Mouse (Mus musculus): ENCODE data around the gene Gprc5d. TPM values are rescaled to one million over a fixed set of nuclear protein-coding genes. Genes with fewer than 3 reads are reported as not detected.

Gene Gprc5d
- total and polyA plus RNA-seq, 2 experiments from 2014 or later = 0.19 TPM; not detected in 1

DNA sequence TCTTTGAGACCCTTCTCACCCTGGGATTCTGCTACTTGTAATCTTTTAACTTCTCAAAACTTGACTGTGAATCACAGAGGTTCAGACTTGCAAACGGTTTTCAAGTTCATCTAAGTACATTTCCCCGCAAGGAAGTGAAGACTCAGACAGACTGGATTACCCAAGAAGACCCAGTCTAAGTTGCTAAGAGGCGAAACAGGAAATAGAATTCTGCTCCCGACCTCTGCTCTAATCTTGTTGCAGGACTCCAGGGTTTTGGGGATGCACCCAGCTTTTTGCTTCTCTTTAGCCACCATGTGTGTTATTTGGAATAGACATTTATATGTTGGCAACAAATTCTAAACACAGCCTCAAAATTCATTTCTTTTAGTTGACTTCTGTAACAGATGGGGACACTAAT is 43.3 kb upstream of the Gprc5d start:
- H3K4me2 ChIP-seq (ENCODE audit: low read depth) = no peak overlapping the region
- DNase-seq (no peak), ATAC-seq (no peak)
- no peaks in the 10 kb centered on the region for H3K9me3 ChIP-seq (ENCODE audit: low read length)
- H3K4me3 ChIP-seq (ENCODE audit: low read depth, low read length) = no peak overlapping the region
- H3K4me1 ChIP-seq (ENCODE audit: insufficient read depth) = no peaks in the 10 kb centered on the region
- no peak overlapping the region for H3K9ac ChIP-seq
- no peaks in the 10 kb centered on the region for H3K36me3 ChIP-seq (ENCODE audit: insufficient read depth)
- no peaks in the 10 kb centered on the region for H3K27me3 ChIP-seq (ENCODE audit: insufficient read depth, low read length)
- 82% methylated on average over 4 of the region's 4 CpGs for WGBS
- no peak for TF ChIP-seq CTCF (IDR thresholded peaks at IDR 0.05; ENCODE audit: low read depth)
- no peak overlapping the region for H3K27ac ChIP-seq (ENCODE audit: low read depth, low read length)

DNA sequence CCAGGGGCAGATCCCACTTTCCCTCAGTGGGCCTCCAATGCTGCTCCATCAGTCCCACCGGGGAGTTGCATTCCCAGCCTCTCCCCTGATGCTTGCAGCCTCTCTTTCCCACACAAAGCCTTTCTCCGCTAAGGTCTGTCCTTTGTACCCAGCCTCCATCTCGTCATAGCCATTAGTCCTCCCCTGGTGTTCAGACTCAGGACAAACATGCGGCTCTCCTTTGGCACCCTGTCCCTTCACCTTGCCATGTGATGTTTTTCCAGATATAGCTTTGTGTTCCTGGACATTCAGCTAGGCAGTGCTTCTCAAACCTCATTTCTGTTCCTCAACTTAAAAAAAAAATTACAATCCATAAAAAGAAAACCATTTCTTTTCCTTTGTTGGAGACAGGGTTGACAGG is 40.4 kb upstream of the Gprc5d start:
- Histone ChIP-seq H3K4me3 (ENCODE audit: low read depth, low read length) (no peak overlapping the region), H3K9ac (no peak overlapping the region), H3K27me3 (ENCODE audit: insufficient read depth, low read length) (no peaks in the 10 kb centered on the region), H3K4me2 (ENCODE audit: low read depth) (no peak overlapping the region), H3K36me3 (ENCODE audit: insufficient read depth) (no peaks in the 10 kb centered on the region), H3K9me3 (ENCODE audit: low read length) (no peaks in the 10 kb centered on the region), H3K4me1 (ENCODE audit: insufficient read depth) (no peaks in the 10 kb centered on the region), H3K27ac (ENCODE audit: low read depth, low read length) (no peak overlapping the region)
- DNase-seq (no peak), ATAC-seq (no peak)
- WGBS = 37% methylated on average over 4 of the region's 4 CpGs
- no peak for TF ChIP-seq CTCF (IDR thresholded peaks at IDR 0.05; ENCODE audit: low read depth)

DNA sequence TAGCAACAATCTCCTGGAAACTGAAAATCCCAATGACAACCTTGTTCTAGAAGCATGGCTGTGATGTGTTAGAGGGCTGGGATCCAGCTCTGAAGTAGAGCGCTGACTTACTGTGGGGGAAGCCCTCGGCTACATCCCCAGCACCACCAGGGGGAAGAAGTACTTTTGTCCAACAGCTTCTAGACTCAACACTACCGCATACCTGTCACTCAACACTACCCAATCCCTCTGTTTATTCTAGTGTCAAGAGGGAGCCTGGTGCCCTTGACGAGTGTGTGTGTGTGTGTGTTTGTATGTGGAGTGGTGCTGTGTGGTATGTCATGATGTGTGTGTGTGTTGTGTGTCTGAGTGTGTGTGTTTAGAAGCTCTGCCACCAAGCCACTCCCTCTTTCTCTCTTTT is 39.4 kb upstream of the Gprc5d start:
- no peak for TF ChIP-seq CTCF (IDR thresholded peaks at IDR 0.05; ENCODE audit: low read depth)
- no peak overlapping the region for H3K27ac ChIP-seq (ENCODE audit: low read depth, low read length)
- no peak for DNase-seq

DNA sequence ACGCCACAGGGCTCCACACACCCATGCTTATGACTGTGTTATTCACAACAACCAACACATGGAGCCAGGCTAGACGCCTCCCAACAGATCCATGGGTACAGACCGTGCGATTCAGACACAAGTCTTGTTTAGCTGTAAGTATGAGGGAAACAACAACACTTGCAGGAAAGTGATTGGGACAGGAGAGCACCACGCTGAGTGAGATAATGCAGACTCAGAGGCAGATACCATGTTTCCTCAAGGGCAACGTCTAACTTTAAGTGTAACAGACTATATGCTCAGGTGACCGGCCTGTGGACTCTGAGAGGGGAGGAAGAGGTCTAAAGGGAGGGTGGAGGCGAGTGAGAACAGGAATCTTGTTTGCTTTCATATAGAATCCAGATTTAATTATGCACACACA is 38.5 kb upstream of the Gprc5d start:
- ATAC-seq (no peak), DNase-seq (no peak)
- no peak overlapping the region for H3K4me2 ChIP-seq (ENCODE audit: low read depth)
- H3K9me3 ChIP-seq (ENCODE audit: low read length) = no peaks in the 10 kb centered on the region
- no peak for TF ChIP-seq CTCF (IDR thresholded peaks at IDR 0.05; ENCODE audit: low read depth)
- H3K27ac ChIP-seq (ENCODE audit: low read depth, low read length) = no peak overlapping the region
- no peaks in the 10 kb centered on the region for H3K27me3 ChIP-seq (ENCODE audit: insufficient read depth, low read length)
- no peak overlapping the region for H3K4me3 ChIP-seq (ENCODE audit: low read depth, low read length)
- WGBS = 81% methylated on average over 8 of the region's 8 CpGs
- H3K4me1 ChIP-seq (ENCODE audit: insufficient read depth) = no peaks in the 10 kb centered on the region
- no peak overlapping the region for H3K9ac ChIP-seq
- no peaks in the 10 kb centered on the region for H3K36me3 ChIP-seq (ENCODE audit: insufficient read depth)

More for the DNA sequence above, 39.4 kb upstream of the Gprc5d start:
- ATAC-seq = no peak
- Histone ChIP-seq H3K4me1 (ENCODE audit: insufficient read depth) (no peaks in the 10 kb centered on the region), H3K9me3 (ENCODE audit: low read length) (no peaks in the 10 kb centered on the region), H3K9ac (no peak overlapping the region), H3K4me3 (ENCODE audit: low read depth, low read length) (no peak overlapping the region), H3K27me3 (ENCODE audit: insufficient read depth, low read length) (no peaks in the 10 kb centered on the region), H3K36me3 (ENCODE audit: insufficient read depth) (no peaks in the 10 kb centered on the region), H3K4me2 (ENCODE audit: low read depth) (no peak overlapping the region)
- WGBS = 77% methylated on average over 4 of the region's 4 CpGs

DNA sequence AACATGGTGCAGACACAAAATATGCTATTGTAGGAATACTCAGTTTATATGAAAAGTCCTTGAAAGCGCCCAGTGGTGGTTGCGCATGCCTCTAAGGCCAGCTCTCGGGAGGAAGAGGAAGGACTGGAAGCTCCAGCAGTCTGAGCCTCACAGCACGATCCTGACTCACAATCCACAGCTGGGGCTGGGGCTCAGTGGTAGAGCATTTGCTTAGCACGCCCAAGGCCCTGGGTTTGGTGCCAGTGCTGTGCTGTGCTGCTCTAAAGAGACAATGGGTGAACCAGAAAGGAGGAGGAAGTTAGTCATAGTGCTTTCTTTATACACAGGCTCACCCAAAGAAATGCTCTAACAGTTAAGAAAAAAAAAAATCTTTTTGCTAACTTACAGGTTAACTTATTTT is 35.6 kb upstream of the Gprc5d start:
- H3K4me2 ChIP-seq (ENCODE audit: low read depth) = no peak overlapping the region
- no peak for ATAC-seq
- no peak overlapping the region for H3K27ac ChIP-seq (ENCODE audit: low read depth, low read length)
- no peak for DNase-seq
- WGBS = 79% methylated on average over 5 of the region's 5 CpGs
- H3K4me3 ChIP-seq (ENCODE audit: low read depth, low read length) = no peak overlapping the region
- H3K36me3 ChIP-seq (ENCODE audit: insufficient read depth) = no peaks in the 10 kb centered on the region
- H3K27me3 ChIP-seq (ENCODE audit: insufficient read depth, low read length) = no peaks in the 10 kb centered on the region
- TF ChIP-seq CTCF (IDR thresholded peaks at IDR 0.05; ENCODE audit: low read depth) = no peak
- H3K9ac ChIP-seq = no peak overlapping the region
- H3K9me3 ChIP-seq (ENCODE audit: low read length) = no peaks in the 10 kb centered on the region
- H3K4me1 ChIP-seq (ENCODE audit: insufficient read depth) = no peaks in the 10 kb centered on the region

DNA sequence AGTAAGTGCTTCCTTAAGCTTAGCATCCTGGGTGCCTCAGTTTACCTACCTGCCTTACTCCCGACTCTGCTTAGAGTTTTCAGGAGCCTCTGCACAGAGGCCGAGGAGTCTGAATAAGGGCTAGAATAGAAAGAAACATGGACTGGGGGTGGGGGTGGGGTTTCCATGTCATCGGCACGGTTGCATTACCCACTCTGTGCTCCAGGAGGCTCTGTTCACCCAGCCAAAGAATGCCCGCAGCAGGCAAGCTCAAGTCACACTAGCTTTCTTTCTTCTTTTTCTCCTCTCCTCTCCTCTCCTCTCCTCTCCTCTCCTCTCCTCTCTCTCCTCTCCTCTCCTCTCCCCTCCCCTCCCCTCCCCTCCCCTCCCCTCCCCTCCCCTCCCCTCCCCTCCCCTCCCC is 32.2 kb upstream of the Gprc5d start:
- no peaks in the 10 kb centered on the region for H3K27me3 ChIP-seq (ENCODE audit: insufficient read depth, low read length)
- TF ChIP-seq CTCF (IDR thresholded peaks at IDR 0.05; ENCODE audit: low read depth) = peak; percentile 68
- ATAC-seq = peak; percentile 47
- H3K4me2 ChIP-seq (ENCODE audit: low read depth) = no peak overlapping the region
- H3K4me1 ChIP-seq (ENCODE audit: insufficient read depth) = no peaks in the 10 kb centered on the region
- WGBS = 35% methylated on average over 5 of the region's 5 CpGs
- H3K4me3 ChIP-seq (ENCODE audit: low read depth, low read length) = no peak overlapping the region
- H3K27ac ChIP-seq (ENCODE audit: low read depth, low read length) = no peak overlapping the region
- peak; percentile 61 for DNase-seq
- no peaks in the 10 kb centered on the region for H3K9me3 ChIP-seq (ENCODE audit: low read length)
- H3K9ac ChIP-seq = no peak overlapping the region
- no peaks in the 10 kb centered on the region for H3K36me3 ChIP-seq (ENCODE audit: insufficient read depth)

DNA sequence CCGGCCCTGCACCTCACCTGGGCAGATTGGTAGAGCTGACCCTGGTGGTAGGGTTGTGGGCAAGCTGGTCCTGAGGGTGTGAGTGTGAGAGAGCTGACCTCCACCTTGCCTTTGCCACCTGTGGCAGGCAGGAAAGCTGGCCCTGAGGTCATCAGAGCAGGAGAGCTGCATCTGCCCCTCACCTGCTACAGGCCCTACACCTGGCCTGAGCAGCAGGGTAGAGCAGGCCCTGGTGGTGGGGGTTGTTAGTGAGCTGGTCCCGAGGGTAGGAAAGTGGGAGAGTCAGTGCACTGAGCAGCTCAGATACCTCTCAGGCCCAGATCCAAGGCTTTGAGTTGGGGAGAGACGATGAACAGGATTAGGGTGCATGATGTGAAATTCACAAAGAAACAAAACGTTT is 31.6 kb upstream of the Gprc5d start:
- Histone ChIP-seq H3K4me3 (ENCODE audit: low read depth, low read length) (no peak overlapping the region), H3K27me3 (ENCODE audit: insufficient read depth, low read length) (no peaks in the 10 kb centered on the region), H3K9ac (no peak overlapping the region), H3K4me2 (ENCODE audit: low read depth) (no peak overlapping the region), H3K4me1 (ENCODE audit: insufficient read depth) (no peaks in the 10 kb centered on the region), H3K36me3 (ENCODE audit: insufficient read depth) (no peaks in the 10 kb centered on the region), H3K27ac (ENCODE audit: low read depth, low read length) (no peak overlapping the region), H3K9me3 (ENCODE audit: low read length) (no peaks in the 10 kb centered on the region)
- TF ChIP-seq CTCF (IDR thresholded peaks at IDR 0.05; ENCODE audit: low read depth) = no peak
- no peak for DNase-seq
- ATAC-seq = no peak
- 80% methylated on average over 4 of the region's 4 CpGs for WGBS

DNA sequence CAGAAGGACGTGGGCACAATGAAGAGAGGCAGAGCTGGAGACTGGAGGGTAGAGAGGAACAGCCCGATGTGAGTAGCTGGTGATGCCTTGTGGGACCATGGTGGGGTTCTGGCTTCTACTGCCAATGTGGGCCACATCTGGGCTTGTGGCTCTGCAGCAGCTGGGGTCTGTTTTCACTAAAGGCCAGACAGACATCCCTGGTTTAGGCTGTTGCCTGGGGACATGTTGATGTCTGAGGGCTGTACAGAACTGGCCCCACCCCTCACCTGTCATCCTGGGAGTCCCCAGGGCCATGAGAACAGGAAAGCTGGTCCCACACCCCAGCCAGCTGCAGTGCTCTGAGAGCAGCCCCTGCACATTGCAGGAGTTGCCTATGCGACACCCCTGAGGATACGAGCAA is 31.1 kb upstream of the Gprc5d start:
- 86% methylated on average over 4 of the region's 4 CpGs for WGBS
- H3K9me3 ChIP-seq (ENCODE audit: low read length) = no peaks in the 10 kb centered on the region
- H3K4me1 ChIP-seq (ENCODE audit: insufficient read depth) = no peaks in the 10 kb centered on the region
- no peaks in the 10 kb centered on the region for H3K27me3 ChIP-seq (ENCODE audit: insufficient read depth, low read length)
- no peak overlapping the region for H3K4me3 ChIP-seq (ENCODE audit: low read depth, low read length)
- H3K36me3 ChIP-seq (ENCODE audit: insufficient read depth) = no peaks in the 10 kb centered on the region
- no peak for TF ChIP-seq CTCF (IDR thresholded peaks at IDR 0.05; ENCODE audit: low read depth)
- DNase-seq (no peak), ATAC-seq (no peak)
- no peak overlapping the region for H3K4me2 ChIP-seq (ENCODE audit: low read depth)
- no peak overlapping the region for H3K9ac ChIP-seq
- H3K27ac ChIP-seq (ENCODE audit: low read depth, low read length) = no peak overlapping the region

Data from forebrain, postnatal 0 days (tissue).